Mouse (Mus musculus) G1E (cell line): ENCODE measurements around the gene Btf3.

Experiments used
- CTCF ChIP-seq: IDR thresholded peaks from 2 replicates; pipeline ENCODE4 v1.5.1; 2012; ENCODE audit warnings: low read depth, low read length, inconsistent platforms, mixed read lengths
- POLR2AphosphoS5 ChIP-seq: IDR thresholded peaks from 2 replicates; pipeline ENCODE4 v1.6.1; 2012; ENCODE audit warnings: low read depth, low read length, inconsistent platforms; ENCODE audit not compliant: insufficient replicate concordance
- TAL1 ChIP-seq: conservative IDR thresholded peaks from 2 replicates; pipeline ENCODE4 v1.6.1; 2012; ENCODE audit warnings: low read depth, low read length, inconsistent platforms, mixed read lengths

GRCm38 (mm10) chr13:98365081-98365480 is 48.3 kb upstream of the Btf3 start:
- TF ChIP-seq CTCF = no peak
- TF ChIP-seq POLR2AphosphoS5 = no peak
- no peak for TF ChIP-seq TAL1
